Mouse (Mus musculus) lung, embryonic 15.5 days (tissue): ENCODE data around the gene Nfia. TPM values are rescaled to one million over a fixed set of nuclear protein-coding genes. Genes with fewer than 3 reads are reported as not detected.

Experiments used
- ATAC-seq: fragments of 200-750 bp; cut with Nextera tagmentation; 2 replicates; pipeline ENCODE4 v1.8.0; 2017; ENCODE audit warnings: moderate number of reproducible peaks, borderline replicate concordance; ENCODE audit not compliant: low FRiP score, low TSS enrichment; ENCODE audit errors: extremely low read depth
- H3K27ac ChIP-seq: fragments of 300-500 bp; sonication (generic); 2 replicates; pipeline ENCODE4 v1.5.1; 2015; ENCODE audit warnings: moderate library complexity, mild to moderate bottlenecking, inconsistent platforms
- H3K27me3 ChIP-seq: fragments of 300-500 bp; sonication (generic); 2 replicates; pipeline ENCODE4 v1.6.1; 2015; ENCODE audit warnings: inconsistent platforms
- H3K36me3 ChIP-seq: fragments of 300-500 bp; sonication (generic); 2 replicates; pipeline ENCODE4 v1.6.1; 2015; ENCODE audit warnings: inconsistent platforms
- H3K4me1 ChIP-seq: fragments of 300-500 bp; sonication (generic); 2 replicates; pipeline ENCODE4 v1.6.1; 2015; ENCODE audit warnings: inconsistent platforms
- H3K4me2 ChIP-seq: fragments of 300-500 bp; sonication (generic); 2 replicates; pipeline ENCODE4 v1.6.1; 2015; ENCODE audit warnings: inconsistent platforms, mild to moderate bottlenecking, moderate library complexity
- H3K4me3 ChIP-seq: fragments of 300-500 bp; sonication (generic); 2 replicates; pipeline ENCODE4 v1.5.1; 2015; ENCODE audit warnings: mild to moderate bottlenecking, inconsistent platforms
- H3K9ac ChIP-seq: fragments of 300-500 bp; sonication (generic); 2 replicates; pipeline ENCODE4 v1.6.1; 2015; ENCODE audit warnings: inconsistent platforms
- H3K9me3 ChIP-seq: fragments of 300-500 bp; sonication (generic); 2 replicates; pipeline ENCODE4 v1.6.1; 2016; ENCODE audit warnings: inconsistent platforms
- WGBS: fragments of 180-500 bp; shearing (Covaris S2); methylation state at CpG from one replicate; pipeline ENCODE4 v1.1.7; 2015; 5-methylcytosine and 5-hydroxymethylcytosine counted together
- polyA plus RNA-seq: library from polyadenylated mRNA; unstranded; fragments of >200 nt; fragmentation: Nextera tagmentation; extraction: Ambion mirVana; gene quantifications from 2 replicates; pipeline ENCODE4 v1.2.1, GENCODE M21; 2015

The Nfia gene
- polyA plus RNA-seq, 1 experiment from 2014 or later, result 50.2 TPM

GRCm38 (mm10) chr4:97988703-97989102 is 216.2 kb downstream of the Nfia start:
- H3K9ac ChIP-seq, result no peak overlapping the region
- no peak overlapping the region for H3K27ac ChIP-seq
- no peak overlapping the region for H3K4me3 ChIP-seq
- no peaks in the 10 kb centered on the region for H3K9me3 ChIP-seq
- no peaks in the 10 kb centered on the region for H3K36me3 ChIP-seq
- no peak overlapping the region for H3K4me2 ChIP-seq
- WGBS, result 69% methylated on average over 5 of the region's 5 CpGs
- no peak for ATAC-seq
- H3K27me3 ChIP-seq, result no peaks in the 10 kb centered on the region
- peaks cover 6% of the 10 kb centered on the region; the same call in 1 of the 2 replicates for H3K4me1 ChIP-seq

GRCm38 (mm10) chr4:97990431-97990830 is 217.9 kb downstream of the Nfia start:
- Histone ChIP-seq H3K27me3 (no peaks in the 10 kb centered on the region), H3K4me2 (no peak overlapping the region), H3K9me3 (no peaks in the 10 kb centered on the region), H3K4me3 (no peak overlapping the region), H3K36me3 (no peaks in the 10 kb centered on the region), H3K9ac (no peak overlapping the region), H3K27ac (no peak overlapping the region), H3K4me1 (peaks cover 5% of the 10 kb centered on the region; the same call in 1 of the 2 replicates)
- WGBS, result 37% methylated on average over 5 of the region's 5 CpGs
- no peak for ATAC-seq

DNA sequence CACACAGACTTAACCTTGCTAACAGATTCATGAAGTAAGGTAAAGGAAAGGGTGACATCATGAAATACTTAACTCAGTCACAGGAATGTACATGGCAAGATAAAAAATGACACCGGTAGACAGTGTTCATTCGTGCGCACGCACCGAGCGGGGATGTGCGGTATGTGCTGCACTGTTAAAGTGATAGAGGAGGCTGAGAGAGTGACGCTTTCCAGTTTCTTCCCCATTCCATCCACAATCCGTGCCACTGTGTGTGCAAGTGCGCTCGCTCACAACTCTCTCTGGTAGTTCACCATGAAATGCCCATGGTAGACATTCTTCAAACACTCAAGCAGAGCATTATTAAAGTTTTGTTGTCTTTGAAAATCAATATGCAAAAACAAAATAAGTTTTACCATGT is 218.9 kb downstream of the Nfia start:
- H3K27ac ChIP-seq, result no peak overlapping the region
- no peak overlapping the region for H3K4me3 ChIP-seq
- H3K9ac ChIP-seq, result no peak overlapping the region
- no peaks in the 10 kb centered on the region for H3K9me3 ChIP-seq
- WGBS, result 84% methylated on average over 11 of the region's 11 CpGs
- H3K36me3 ChIP-seq, result no peaks in the 10 kb centered on the region
- no peak for ATAC-seq
- H3K4me2 ChIP-seq, result no peak overlapping the region
- no peaks in the 10 kb centered on the region for H3K27me3 ChIP-seq
- H3K4me1 ChIP-seq, result peaks cover 9% of the 10 kb centered on the region; the same call in 1 of the 2 replicates

GRCm38 (mm10) chr4:97991880-97992279 is 219.3 kb downstream of the Nfia start:
- 51% methylated on average over 3 of the region's 3 CpGs for WGBS
- Histone ChIP-seq H3K27me3 (no peaks in the 10 kb centered on the region), H3K9me3 (no peaks in the 10 kb centered on the region), H3K36me3 (no peaks in the 10 kb centered on the region), H3K4me1 (peaks cover 13% of the 10 kb centered on the region; the same call in 1 of the 2 replicates), H3K9ac (no peak overlapping the region), H3K4me2 (no peak overlapping the region), H3K4me3 (no peak overlapping the region), H3K27ac (no peak overlapping the region)
- no peak for ATAC-seq

DNA sequence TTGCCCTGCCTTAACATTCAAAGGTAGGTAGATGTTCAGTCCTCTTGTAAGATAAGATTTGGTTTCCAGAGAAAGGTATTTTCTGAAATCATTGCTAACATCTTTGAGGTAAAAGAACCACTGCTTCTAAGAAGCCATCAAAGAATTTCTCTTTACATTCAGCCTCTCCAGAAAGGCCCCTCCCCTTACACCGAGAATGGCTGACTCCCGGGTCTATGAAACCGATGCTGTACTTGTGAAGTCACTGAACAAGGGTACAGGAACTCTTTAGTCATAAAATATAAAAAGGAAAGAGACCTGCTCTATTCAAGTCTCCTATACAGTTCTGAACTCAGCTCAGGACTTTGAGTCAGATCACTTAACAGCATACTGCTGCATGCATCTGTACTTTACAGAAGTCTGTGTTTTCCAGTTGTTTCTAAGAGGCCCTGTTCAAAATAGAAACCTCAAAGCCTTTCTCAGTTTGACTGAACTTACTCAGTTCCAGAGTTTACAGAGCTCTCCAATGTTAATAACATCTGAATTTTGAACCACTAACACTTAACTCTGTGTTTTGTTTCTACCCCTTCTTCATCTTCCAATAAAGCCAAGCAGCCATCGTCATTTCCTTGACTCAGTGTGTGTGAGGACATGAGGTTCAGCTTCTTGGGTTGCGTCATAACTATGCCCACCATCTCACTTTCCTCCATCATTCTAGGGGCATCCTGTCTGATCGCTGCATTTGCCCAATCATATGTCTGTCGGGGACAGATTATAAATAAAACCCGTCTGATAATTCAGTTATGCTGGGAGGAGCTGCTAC is 223.6 kb downstream of the Nfia start:
- 66% methylated on average over 8 of the region's 8 CpGs for WGBS
- Histone ChIP-seq H3K4me1 (peaks cover 17% of the 10 kb centered on the region; the same call in 1 of the 2 replicates), H3K9ac (no peak overlapping the region), H3K36me3 (no peaks in the 10 kb centered on the region), H3K4me3 (no peak overlapping the region), H3K9me3 (no peaks in the 10 kb centered on the region), H3K4me2 (no peak overlapping the region), H3K27me3 (no peaks in the 10 kb centered on the region), H3K27ac (no peak overlapping the region; the same call in 1 of the 2 replicates)
- ATAC-seq, result no peak

DNA sequence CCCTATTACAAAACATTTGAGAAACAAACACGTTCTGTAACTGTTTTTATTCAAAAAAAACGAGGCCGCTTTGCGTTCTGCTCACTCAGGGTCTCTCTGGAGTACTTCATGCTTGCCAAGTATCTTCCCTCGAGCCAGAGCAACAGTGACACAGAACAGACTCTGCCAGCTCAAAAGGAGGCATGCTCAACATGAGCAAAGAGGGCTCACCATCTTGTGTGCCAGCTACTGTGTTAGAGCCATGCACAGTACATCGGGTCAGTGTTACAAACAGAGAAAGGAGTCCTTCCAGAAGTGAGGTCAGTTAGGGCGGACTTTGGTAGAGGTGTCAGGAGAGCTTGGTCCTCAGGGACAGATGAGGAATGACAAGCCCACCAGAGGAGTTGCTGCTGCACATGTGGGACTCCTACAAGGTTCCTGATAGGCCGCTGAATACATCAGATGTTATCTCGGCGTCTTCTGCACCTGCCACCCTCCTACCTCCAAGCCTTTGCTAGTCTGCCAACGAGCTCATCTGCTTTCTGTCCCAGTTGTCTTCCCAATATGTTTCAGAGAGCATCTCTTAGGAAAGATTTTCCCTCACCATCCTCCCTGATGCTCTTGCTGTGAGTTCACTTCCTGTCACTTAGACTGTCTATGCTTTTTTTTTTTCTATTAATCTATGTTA is 224.8 kb downstream of the Nfia start:
- Histone ChIP-seq H3K4me2 (no peak overlapping the region), H3K27ac (no peak overlapping the region), H3K9ac (no peak overlapping the region), H3K27me3 (no peaks in the 10 kb centered on the region), H3K9me3 (no peaks in the 10 kb centered on the region), H3K4me3 (no peak overlapping the region), H3K4me1 (peaks cover 21% of the 10 kb centered on the region; the same call in 1 of the 2 replicates), H3K36me3 (peaks cover 3% of the 10 kb centered on the region; the same call in 1 of the 2 replicates)
- no peak for ATAC-seq
- 73% methylated on average over 11 of the region's 11 CpGs for WGBS

- H3K4me2 ChIP-seq, result no peak overlapping the region
- ATAC-seq, result no peak
- no peak overlapping the region for H3K27ac ChIP-seq
Measured at GRCm38 (mm10) chr4:98002206-98002605, 229.7 kb downstream of the Nfia start.

GRCm38 (mm10) chr4:98003323-98004107 is 231.0 kb downstream of the Nfia start:
- Histone ChIP-seq H3K4me1 (peaks cover 43% of the 10 kb centered on the region), H3K9ac (no peak overlapping the region), H3K4me3 (no peak overlapping the region)

More at GRCm38 (mm10) chr4:98002206-98002605, 229.7 kb downstream of the Nfia start:
- WGBS, result 49% methylated on average over 5 of the region's 5 CpGs
- peaks cover 3% of the 10 kb centered on the region; the same call in 1 of the 2 replicates for H3K36me3 ChIP-seq
- no peak overlapping the region for H3K9ac ChIP-seq
- H3K4me1 ChIP-seq, result peaks cover 46% of the 10 kb centered on the region
- no peaks in the 10 kb centered on the region for H3K9me3 ChIP-seq
- H3K27me3 ChIP-seq, result no peaks in the 10 kb centered on the region
- no peak overlapping the region for H3K4me3 ChIP-seq

GRCm38 (mm10) chr4:98004108-98004625 is 231.6 kb downstream of the Nfia start:
- Histone ChIP-seq H3K9me3 (no peaks in the 10 kb centered on the region), H3K4me1 (peaks cover 42% of the 10 kb centered on the region), H3K9ac (no peak overlapping the region), H3K27ac (peak overlapping the region; percentile 95), H3K4me2 (peak overlapping the region; percentile 32), H3K4me3 (no peak overlapping the region), H3K27me3 (no peaks in the 10 kb centered on the region), H3K36me3 (peaks cover 3% of the 10 kb centered on the region; the same call in 1 of the 2 replicates)
- peak; percentile 94 for ATAC-seq
- 5% methylated on average over 11 of the region's 11 CpGs for WGBS

More at GRCm38 (mm10) chr4:98003323-98004107, 231.0 kb downstream of the Nfia start:
- H3K36me3 ChIP-seq, result peaks cover 3% of the 10 kb centered on the region; the same call in 1 of the 2 replicates
- no peaks in the 10 kb centered on the region for H3K27me3 ChIP-seq
- H3K27ac ChIP-seq, result peak overlapping the region; percentile 95
- WGBS, result 9% methylated on average over 12 of the region's 12 CpGs
- no peaks in the 10 kb centered on the region for H3K9me3 ChIP-seq
- H3K4me2 ChIP-seq, result peak overlapping the region; percentile 32
- ATAC-seq, result peak; percentile 88

- Histone ChIP-seq H3K27me3 (no peaks in the 10 kb centered on the region), H3K4me1 (peaks cover 42% of the 10 kb centered on the region)
- 63% methylated on average over 6 of the region's 6 CpGs for WGBS
Measured at GRCm38 (mm10) chr4:98004986-98005385, 232.5 kb downstream of the Nfia start.

GRCm38 (mm10) chr4:98008814-98009368 is 236.4 kb downstream of the Nfia start:
- no peaks in the 10 kb centered on the region for H3K9me3 ChIP-seq
- H3K4me2 ChIP-seq, result no peak overlapping the region
- no peak overlapping the region for H3K9ac ChIP-seq
- no peak for ATAC-seq
- no peaks in the 10 kb centered on the region for H3K27me3 ChIP-seq
- H3K4me1 ChIP-seq, result peaks cover 22% of the 10 kb centered on the region
- WGBS, result 55% methylated on average over 4 of the region's 4 CpGs
- H3K36me3 ChIP-seq, result no peaks in the 10 kb centered on the region
- H3K27ac ChIP-seq, result no peak overlapping the region
- H3K4me3 ChIP-seq, result no peak overlapping the region

More at GRCm38 (mm10) chr4:98004986-98005385, 232.5 kb downstream of the Nfia start:
- ATAC-seq, result no peak
- Histone ChIP-seq H3K27ac (peak overlapping the region; percentile 95), H3K36me3 (peaks cover 3% of the 10 kb centered on the region; the same call in 1 of the 2 replicates), H3K9me3 (no peaks in the 10 kb centered on the region), H3K4me3 (no peak overlapping the region), H3K4me2 (no peak overlapping the region), H3K9ac (no peak overlapping the region)
